Mouse (Mus musculus) spleen, adult 18-20 months (tissue): ENCODE results near the gene Zfp735.

Source experiments
- DNase-seq, 2 experiments: peaks; one replicate each; pipeline ENCODE4 v3.0.0; 2022; ENCODE audit warnings: mixed read lengths in 2 of 2

Zfp735 gene

DNA sequence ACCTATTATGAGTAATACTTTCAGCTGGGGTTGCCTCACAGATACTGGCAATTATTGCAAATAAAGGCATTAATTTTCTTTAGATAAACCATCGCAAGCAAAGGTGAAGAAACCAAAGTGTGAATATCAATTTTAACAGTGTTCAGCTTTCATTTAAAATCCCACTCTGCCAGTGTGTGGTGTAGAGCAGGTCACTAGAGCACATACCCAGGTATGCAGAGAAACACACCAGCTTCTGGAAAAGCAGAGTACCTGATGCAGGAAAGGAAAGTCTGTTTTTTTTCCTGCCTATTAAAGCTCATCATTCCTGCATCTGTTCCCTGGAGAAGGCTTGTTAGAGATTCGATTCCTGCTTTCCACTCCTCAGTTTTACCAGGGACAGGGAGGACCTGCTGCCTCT, at the start of gene Zfp735:
Gene Zfp735, plus strand, starts transcription at position 301 of the 400 bp plus-strand sequence.
- no peak for DNase-seq

DNA sequence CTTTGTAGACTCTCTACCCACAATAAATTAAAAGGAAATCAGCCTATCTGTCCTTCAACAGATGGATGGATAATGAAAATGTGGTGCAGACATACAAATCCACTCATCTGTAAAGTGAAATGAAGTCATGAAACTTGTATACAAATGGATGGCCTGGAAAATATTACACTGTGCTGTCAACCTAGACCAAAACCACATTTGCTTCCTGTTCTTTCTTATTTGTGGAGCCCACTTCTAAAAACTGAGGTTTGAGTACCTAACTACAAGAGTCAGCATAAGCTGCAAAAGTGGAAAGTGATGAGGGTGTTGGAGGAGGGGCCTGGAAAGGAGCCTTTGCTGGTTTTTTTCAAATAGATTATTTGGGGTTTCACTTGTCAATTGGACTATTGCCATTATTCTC, 70.5 kb downstream of the Zfp735 start:
- no peak for DNase-seq
